Mouse (Mus musculus): ENCODE measurements around the gene Gm11034. TPM values are rescaled to one million over a fixed set of nuclear protein-coding genes. Genes with fewer than 3 reads are reported as not detected.
A peak's percentile ranks its signal among the peaks of the same experiment; 100 is the strongest.

The Gm11034 gene
- not detected for total RNA-seq (2021)
- not detected in 2 replicates for polyA plus RNA-seq (2012; rRNA removed)
- long read RNA-seq = 0 reads

DNA sequence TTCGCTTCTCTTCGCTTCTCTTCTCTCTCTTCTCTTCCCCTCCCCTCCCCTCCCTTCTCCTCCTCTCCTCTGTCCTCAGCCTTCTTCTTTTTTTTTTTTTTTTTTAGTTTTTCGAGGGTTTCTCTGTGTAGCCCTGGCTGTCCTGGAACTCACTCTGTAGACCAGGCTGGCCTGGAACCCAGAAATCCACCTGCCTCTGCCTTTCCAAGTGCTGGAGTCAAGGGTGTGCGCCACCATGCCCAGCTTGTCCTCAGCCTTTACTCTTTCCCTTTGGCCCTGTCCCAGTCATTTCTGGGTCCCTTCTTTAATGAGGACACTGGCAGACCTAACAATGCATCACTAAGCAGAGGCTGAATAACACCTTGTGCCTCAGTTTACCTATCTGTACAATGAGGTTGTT is at the start of gene Gm11034:
TSS of gene Gm11034 (minus strand) at position 101 of the 400 bp plus-strand sequence.
- no peak for DNase-seq

DNA sequence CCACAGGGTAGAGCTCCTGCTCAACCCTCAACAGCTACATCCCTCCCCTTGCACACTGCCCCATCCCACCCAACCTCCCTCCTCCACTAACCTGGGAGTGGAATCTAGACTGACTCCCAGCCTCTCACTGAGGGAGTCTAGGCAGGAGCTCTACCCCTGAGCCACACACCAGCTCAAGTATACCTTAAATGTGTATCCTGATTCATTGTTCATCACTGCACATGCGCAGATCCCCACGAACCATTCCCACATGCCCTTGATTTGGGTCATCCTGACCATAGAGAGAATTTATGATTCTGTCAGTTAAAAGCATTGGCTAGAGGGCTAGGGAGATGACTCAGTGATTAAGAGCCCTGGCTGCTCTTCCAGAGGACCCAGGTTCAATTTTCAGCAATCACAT is 49.3 kb upstream of the Gm11034 start:
- peak; percentile 87 for DNase-seq

DNA sequence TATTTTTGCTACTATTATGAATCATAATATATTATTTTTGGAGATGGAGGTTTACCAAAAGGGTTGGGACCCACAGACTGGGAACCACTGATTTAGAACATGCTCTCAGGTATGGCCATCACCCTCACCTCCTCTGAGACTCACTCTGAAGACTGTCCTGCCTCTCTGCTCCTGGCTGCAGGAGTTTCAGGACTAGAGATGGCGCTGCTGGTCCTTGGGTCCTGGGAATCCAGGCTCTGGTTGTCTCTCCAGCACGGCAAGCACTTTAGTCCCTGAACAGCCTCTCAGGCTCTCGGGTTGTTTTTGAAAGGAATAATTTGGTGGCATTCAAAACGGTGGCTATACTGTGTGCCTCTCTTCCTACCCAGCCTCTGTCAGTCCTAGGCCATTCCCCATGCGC is 48.4 kb upstream of the Gm11034 start:
- DNase-seq = peak; percentile 71

DNA sequence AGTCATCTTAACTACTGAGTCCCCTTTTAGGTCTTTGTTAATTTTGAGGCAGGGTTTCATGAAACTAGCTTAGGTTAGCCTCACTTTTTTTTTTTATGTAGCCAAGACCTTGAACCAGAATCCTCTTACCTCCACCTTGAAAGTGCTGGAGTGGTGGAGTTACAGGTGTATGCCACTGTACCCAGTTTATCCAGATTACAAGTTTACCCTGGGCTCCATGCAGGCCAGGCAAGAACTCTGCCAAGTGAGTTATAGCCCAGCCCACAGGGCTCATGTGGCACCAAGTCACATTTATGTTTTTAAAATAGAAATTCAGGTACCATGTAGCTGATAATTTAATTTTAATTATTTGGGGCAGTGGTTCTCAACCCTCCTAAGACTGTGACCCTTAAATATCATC is 48.0 kb upstream of the Gm11034 start:
- no peak for DNase-seq

DNA sequence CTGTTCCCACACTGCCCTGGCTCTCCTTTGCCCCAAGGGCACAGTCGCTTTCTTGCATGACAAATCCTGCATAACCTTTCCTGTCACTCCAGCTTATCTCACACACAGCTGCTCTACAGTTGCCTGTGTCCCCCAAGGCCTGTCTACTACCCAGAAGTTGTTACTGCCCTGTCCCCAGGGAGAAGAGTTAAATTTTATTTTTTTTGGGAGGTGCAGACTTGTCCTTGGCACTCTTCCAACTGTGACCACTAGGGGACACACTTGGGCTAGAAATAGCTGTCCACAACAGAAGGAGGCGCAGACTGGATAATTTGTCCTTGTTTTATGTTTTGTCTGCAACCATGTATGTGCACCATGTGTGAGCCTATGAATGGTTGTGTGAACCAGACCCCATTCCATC is 47.6 kb upstream of the Gm11034 start:
- DNase-seq = peak; percentile 80

DNA sequence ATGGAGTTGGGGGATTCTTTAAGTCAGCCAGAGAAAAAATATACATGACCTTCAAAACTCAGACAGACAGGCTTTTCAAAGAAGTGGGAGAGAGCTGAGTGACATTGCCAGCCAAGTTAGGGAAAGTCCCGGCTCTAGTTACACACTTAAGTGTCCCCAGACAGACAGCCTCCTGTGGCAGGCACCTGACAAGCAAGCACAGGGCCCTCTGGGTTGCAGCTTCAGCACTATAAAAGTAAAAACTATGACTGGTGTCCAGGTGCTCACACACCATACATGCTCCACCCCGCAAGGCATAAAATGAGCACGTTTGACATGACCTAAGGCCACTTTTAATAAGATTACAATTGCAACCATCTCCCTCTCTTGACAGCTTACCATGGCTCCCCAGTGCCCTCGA is 47.1 kb upstream of the Gm11034 start:
- no peak for DNase-seq

DNA sequence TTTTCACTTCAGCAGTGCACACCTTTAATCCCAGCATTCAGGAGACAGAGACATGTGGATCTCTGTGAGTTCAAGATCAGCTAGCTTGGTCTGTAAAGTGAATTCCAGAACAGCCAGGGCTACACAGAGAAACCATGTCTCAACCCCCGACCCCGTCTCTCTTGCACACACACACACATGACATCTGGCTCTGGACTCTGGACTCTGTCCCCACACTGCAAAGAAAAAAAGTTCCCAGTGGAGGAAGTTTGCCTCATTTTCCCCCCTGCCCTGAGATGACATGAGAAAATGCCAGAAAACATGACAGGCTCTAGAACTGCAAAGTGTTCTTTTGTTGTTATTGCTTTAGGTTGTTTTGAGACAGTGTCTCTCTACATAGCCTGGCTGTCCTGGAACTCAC is 46.4 kb upstream of the Gm11034 start:
- DNase-seq = no peak

DNA sequence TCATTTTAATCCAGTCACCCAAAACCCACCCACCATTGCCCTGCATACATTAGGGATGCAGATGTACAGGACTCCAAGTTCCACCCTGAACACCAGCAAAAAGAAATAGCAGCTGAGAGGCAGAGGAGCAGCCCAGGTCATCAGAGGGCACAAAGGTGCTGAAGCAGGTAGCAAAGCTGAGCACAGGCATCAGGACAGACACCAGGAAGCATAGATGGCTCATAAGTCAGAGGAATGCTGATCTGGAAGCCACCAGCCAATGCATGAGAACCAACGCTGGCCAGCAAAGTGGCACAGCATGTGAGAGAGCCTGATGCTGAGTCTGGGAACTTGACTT is 44.4 kb upstream of the Gm11034 start:
- no peak for DNase-seq

DNA sequence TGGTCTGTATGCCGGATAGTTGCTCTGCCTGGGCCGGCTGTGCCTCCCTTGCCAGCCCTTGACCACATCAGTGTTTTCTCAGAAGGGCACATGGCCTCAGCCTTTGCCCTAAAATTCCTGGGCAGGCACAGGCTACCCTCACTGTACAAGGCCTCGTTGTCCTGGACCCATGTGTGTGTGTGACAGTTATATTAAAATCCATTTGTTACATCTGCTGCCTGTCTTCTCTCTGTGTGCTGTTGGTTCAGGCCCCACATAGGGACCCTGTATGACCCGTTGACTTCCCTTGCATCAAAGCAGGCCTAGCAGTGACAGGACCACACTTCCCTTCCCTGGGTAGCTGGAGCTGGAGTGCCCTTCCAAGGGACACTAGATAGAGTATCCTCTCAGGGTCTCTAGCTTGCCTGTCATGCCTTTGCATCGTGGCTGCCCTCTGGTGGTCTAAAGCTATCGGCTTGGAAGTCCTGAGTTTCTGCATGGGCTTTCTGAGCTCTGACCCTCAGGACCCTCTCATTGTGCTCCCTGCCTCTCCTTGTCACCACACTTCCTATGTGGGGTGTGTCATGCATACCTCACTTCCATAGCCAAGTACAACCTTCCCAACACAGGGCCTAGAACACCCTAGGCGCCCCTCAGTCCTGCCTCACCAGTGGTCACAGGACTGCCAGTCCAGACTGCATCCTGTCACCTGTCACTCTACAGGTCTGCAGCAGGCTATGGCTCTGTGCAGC is 43.9 kb upstream of the Gm11034 start:
- no peak for DNase-seq

DNA sequence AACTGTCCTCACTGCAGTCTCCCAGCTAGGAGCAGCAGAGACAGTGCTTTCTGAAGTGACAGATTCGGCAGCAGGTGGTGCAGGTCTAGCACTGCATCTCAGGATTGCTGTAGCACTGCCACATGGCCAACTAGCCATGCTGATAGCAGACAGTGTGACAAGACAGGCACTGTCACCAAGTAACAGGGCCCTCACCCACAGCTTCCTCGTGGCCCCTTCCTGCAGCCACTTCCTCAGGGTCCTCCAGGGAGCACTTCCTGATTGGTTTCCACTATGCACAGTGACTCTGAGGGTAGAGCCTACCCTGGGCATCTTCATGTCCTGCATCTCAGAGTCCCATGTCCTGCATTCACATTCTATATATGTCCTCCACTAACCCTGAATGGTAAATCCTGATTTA is 31.2 kb upstream of the Gm11034 start:
- no peak for DNase-seq

DNA sequence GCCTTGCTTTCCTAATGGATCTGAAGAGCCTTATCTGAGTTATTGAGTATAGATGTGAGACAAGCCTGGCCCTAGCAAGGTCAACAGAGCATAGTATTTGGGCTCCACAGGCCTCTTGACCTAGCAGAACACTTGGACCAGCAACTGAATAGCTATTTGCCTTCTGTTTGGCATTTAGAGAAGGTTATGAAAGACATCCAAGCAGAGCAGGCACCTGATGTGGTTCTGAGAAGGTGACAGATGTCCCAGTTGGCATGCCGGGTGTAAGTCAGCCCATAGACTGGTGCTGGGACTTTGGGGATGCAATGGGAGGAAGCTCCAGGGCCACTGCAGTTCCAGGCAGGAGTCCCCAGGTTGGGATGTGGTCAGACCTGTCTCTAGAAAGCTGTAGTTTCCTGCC is 28.8 kb upstream of the Gm11034 start:
- no peak for DNase-seq

DNA sequence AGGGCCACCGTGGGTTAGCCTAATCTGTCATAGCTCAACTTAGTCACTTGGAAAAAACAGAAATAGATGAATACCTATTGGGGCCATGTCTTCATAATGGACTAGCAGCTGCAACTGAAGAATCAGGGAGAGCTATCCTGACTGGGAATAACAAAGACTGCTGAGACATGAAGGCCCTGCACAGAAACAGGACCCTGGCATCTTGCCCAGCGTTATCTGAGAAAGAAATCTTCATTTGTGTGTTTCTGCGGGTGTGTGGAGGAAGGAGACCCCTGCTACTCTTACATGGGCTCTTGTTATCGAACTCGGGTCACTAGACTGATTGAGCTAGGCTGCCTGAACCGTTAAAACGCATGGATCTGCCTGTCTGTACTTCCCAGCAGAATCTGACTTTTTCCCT is 27.5 kb upstream of the Gm11034 start:
- no peak for DNase-seq

DNA sequence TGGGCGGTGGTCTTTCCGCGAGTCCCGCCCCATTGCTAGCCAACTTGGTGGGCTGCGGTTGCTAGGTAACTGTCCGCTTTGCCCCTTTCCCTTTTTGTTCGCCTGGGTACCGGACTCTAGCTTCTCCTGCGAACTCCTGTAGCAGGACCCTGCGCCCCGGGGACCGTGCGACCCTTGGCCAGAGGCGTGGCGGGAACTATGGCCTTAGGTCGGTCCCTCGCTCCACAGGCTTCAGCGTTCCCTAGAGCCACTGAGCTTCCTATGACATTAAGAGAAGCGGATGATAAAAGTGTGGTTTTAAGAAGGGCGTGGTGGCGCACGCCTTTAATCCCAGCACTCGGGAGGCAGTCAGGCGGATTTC is 26.9 kb upstream of the Gm11034 start:
- no peak for DNase-seq

DNA sequence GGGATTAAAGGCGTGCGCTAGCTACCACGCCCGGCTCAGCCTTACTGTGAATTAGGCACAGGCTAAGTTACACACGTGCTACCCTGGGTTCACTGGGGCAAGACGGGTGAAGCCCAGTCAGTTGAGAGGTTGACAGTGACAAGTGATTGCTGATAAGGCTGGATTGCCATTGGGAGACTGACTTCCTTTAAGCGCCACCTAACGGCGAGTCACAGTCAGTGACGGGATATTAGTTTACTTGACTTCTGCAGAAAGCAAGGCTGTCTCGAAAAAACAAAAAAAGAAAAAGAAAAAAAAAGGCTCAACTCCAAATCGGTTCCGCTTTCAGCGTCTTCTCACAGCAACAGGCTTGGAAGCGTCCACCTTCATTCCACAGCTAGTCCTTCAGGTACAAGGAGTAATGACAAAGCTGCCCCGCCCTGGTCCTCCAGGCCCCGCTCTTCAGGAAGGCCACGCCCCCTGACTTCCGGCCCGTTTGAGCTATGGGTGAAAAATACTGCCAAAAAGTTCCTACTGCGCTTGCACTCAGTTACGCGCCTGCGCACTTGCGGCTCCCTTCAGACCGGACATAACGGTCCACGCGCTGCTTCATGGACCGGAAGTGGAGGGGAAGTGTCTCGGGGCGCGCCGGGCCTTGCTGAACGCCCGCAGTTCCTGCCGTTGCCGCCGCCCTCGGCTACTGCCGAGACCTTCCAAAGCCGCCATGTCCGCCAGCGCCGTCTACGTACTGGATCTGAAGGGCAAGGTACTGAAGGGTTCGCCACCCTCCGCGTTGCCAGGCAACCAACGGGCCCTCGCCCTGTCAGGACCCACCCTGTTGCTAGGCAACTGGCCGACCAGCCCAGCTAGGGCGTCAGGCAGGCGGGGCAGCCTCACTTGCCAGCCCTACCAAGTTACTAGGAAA is 26.3 kb upstream of the Gm11034 start, which contains the start of gene Ap1m1:
TSS of gene Ap1m1 (plus strand) at position 520 of the 904 bp plus-strand sequence.
- peak; percentile 98 for DNase-seq

DNA sequence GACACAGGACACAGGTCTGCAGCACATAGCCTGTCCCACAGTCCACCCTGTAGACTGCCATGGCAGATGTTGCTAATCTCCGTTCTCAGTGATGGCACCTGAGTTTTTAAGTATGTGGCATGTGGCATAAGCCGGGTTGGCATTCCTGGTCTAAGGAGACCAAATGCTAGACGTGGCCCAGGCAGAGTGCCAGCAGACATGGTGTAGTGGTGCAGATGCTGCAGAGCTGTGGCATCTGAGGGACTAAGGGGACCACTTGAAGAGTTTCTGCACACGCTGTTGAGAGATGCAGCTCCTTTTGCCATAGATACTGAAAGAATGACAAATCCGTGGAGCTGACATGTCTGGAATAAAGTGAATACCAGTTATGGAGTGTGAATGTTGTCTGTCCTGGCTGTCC is 9.2 kb upstream of the Gm11034 start:
- no peak for DNase-seq

DNA sequence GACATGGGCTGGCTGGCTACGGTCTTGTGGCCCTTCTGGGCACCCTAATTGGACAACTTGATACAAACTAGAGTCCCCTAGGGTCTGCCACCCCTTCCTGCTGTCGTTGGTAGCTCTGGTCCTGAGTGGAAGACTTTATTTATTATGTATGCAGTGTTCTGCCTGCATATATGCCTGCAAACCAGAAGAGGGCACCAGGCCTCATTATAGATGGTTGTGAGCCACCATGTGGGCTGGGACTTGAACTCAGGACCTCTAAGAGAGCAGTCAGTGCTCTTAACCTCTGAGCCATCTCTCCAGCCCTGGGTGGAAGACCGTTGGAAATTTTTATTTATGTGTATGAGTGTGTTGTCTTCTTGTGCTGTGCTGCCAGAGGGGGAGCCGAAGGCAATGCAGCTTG is 7.3 kb upstream of the Gm11034 start:
- no peak for DNase-seq

DNA sequence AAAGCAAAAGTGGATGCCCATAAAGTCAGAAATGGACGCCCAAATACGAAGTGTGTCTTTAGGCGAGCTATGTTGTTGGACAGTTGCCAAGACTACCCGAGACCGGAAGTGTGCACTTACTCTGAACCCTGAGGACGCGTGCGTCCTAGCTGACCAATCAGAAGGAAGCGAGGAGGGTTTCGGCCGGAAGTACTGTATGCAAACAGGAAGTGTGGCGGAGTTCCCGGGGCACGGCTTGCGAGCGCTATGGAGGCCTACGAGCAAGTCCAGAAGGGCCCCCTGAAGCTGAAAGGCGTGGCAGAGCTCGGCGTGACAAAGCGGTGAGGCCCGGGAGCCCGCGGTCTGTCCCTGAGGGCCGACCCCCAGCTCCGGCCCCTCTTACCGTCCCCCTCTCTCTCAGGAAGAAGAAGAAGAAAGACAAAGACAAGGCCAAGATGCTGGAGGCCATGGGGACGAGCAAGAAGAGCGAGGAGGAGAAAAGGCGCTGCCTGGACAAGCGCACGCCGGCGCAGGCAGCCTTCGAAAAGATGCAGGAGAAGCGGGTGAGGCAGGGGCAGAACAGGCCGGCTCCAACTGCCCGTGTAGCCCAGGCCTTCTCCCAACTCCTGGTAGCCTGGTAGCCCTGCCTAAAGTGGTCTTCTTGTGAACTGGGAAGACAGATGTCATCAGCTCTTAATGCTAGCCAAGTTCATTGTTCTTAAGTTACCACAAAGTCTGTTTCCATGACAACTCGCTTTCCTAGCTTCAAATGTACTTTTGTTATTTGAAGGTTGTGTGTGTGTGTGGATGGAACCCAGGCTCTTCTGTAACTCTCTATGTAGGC is 6.3 kb upstream of the Gm11034 start, which contains the start of gene Fam32a:
TSS of gene Fam32a (plus strand) at position 190 of the 823 bp plus-strand sequence.
- DNase-seq = peak; percentile 90

DNA sequence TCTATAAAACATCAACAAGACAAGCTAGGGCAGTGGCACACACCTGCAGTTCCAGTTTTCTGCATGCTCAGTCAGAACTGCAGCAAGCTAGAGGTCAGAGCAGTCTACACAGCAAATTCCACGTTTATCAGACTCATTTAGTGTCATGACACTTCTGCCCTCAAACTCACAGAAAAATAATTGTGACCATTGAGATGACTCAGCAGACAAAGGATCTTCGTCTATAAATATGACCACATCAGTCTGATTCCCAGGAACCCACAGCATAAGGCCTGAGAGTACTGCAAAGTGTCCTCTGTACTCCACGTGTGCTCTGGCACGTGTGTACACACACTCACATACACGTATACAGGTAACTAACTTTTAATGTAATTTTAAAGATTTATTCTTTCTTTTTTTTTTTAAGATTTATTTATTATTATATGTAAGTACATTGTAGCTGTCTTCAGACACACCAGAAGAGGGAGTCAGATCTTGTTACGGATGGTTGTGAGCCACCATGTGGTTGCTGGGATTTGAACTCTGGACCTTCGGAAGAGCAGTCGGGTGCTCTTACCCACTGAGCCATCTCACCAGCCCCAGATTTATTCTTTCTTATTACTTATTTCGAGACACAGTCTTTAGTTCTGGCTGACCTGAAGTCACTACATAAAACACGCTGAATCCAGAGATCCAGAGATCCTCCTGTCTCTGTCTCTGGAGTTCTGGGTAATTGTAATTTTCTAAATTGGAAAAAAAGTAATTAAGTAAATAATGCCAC is 5.5 kb upstream of the Gm11034 start:
- DNase-seq = no peak

DNA sequence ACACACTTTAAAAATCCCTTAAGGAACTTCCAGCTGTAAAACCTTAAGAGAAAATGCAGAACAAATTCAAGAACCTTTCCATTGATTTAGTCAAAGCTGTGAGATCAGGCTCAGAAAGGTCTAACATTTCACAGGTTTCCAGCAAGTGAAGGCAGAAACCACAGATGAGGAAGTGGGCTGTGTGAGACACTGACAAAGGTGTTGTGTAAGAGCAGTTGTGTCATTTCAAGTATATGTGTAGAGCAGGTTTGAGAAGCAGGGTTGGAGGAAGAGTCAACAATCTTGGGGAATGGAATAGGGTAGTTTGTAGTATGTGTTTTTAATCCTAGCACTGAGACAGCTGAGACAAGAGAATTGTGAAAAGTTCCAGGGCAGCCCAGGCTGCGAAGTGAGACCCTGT is 2.4 kb upstream of the Gm11034 start:
- no peak for DNase-seq

DNA sequence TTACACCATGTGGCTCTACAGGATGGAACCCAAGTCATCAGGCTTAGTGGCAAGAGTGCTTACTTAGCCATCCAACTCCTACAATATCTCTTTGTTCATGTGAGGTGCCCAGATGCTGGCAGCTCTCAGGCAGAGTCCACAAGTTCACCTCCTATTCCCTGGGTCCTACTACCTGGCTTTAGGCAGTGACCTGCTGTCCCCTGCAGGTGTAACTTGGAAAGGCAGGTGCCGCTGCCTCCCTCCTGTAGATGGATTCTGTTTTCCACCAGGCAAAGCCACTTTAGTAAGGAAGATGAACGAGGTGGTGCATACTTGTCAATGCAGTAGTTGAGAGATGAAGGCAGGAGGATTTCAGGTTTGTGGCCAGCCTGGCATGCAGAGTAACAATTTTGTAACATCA is 1.6 kb upstream of the Gm11034 start:
- DNase-seq = no peak

DNA sequence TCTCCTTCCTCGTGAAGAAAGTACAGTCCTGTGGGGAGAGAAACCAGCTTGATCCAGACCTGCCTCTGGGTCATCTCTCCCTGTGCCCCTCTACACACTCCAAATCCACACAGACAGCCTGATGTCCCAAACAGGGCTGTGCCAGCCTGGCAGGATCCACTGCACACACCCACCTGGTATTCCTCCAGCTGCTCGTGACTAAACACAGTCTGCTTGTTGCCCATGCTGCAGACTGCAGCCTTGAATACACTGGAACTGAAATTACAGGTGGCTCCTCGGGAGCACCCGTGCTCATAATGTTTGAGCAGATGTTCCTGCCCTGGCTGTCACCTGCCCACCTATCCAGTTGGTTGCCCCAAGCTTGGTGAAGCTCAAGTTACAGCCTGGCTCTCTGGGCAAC is 685 bp downstream of the Gm11034 start, which contains the start of gene Cib3:
TSS of gene Cib3 (minus strand) at position 87 of the 400 bp plus-strand sequence.
- no peak for DNase-seq

DNA sequence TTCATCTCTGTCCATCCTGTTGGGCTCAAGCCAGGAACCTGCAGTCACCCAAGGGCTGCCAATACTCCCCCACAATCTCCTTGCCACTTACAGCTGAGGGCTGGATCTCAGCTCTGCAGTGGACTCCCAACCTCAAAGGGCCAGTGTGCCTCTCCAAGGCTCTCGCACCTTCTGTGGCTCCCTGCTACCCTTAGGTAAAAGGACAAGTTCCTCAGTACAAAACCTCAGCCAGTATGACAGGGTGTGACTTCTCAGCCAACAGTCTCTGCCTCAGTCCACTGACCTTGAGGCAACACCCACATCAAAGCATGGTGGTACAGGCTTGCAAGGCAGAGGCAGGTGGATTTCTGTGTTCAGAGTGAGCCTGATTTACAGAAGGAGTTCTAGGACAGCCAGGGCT is 1.6 kb downstream of the Gm11034 start:
- no peak for DNase-seq
